Mouse (Mus musculus) 416B (cell line): ENCODE measurements at regions not wholly inside any gene's neighbourhood (a gene's known extent, or its start where the extent isn't known, plus 50 kb on each side); places are given as distances from the start of the nearest gene placed in this dataset.

Experiments used
- DNase-seq: peaks from one replicate; pipeline ENCODE4 v3.0.0; 2011; ENCODE audit warnings: low read depth

GRCm38 (mm10) chr7:73323556-73323955 is 51.8 kb upstream of the Rgma start:
- DNase-seq = no peak

- no peak for DNase-seq
Observed at GRCm38 (mm10) chr7:73325503-73325902, 49.8 kb upstream of the Rgma start.
